Mouse (Mus musculus): ENCODE measurements around the gene Phlpp2. TPM values are rescaled to one million over a fixed set of nuclear protein-coding genes. Genes with fewer than 3 reads are reported as not detected.
A peak's percentile ranks its signal among the peaks of the same experiment; 100 is the strongest.

The Phlpp2 gene
- polyA plus RNA-seq, 1 experiment from 2014 or later = 1.8 TPM

DNA sequence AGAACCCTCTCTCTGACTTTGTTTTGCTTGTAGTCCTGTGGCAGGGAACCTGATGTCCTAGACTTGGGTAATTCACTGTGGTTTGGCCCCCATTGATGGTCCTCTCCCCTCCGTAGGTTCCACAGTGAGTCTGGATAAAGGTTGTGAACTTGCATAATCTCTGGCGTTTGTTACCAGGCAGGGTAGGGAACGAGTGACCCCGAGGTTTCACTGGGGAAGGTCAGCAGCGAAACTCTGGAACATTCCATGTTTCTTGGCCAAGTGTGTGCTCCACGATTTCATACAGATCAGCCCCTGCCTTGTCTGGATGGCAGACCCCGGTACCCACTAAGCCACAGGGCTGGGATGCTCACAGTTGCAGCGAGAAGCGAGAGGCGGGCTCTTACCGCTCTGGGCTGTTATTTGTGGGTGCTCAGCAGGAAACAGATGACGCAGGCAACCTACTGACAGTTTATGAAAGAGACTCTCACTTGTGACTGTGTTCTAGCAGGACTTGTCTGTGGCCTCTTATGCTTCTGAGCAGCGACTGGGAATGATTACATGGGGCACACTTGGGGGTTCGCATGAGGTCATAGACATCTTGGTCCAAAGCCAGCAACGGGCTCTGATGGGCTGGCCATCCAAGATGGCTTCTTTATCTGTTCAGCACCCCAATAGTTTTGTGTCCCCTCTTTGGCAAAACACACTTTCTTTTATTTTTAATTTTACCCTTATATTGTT is 114.2 kb downstream of the Phlpp2 start:
- DNase-seq (ENCODE audit: low spot score) = no peak
- no peak for ATAC-seq (replicated peaks; ENCODE audit: low FRiP score, low read depth)
- Histone ChIP-seq H3K4me1 (replicated peaks; ENCODE audit: insufficient read depth, low read length) (no peaks in the 10 kb centered on the region), H3K9ac (ENCODE audit: low read depth, low read length) (no peak overlapping the region), H3K4me3 (replicated peaks; ENCODE audit: low read depth, low read length) (no peak overlapping the region), H3K9me3 (replicated peaks; ENCODE audit: low read length) (no peaks in the 10 kb centered on the region), H3K27me3 (ENCODE audit: insufficient read depth, low read length) (no peaks in the 10 kb centered on the region), H3K27ac (no peak overlapping the region), H3K4me2 (ENCODE audit: low read length) (no peak overlapping the region), H3K36me3 (ENCODE audit: insufficient read depth, low read length) (no peaks in the 10 kb centered on the region)
- 84% methylated on average over 15 of the region's 15 CpGs for WGBS
- no peak for TF ChIP-seq CTCF (IDR thresholded peaks at IDR 0.05; ENCODE audit: low read depth)

DNA sequence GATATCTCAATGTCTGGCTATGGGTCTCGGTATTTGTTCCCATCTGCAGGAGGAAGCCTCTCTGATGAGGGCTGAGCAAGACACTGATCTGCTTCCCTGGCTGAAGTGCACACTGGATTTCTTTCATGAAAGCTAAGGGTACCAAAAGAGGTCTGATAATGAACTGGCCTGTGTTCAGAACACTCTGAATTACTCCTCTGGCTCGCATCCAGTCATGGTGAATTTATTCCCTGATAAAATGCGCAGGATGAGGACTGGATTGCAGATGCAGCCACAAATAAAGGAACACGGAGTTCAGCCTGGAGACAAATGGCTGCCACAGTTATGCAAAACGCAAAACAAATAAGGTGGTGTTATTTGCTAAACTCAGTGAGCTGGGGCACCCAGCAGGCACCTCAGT is 115.6 kb downstream of the Phlpp2 start:
- DNase-seq (ENCODE audit: low spot score) = no peak

GRCm38 (mm10) chr8:109986384-109986783 is 118.0 kb downstream of the Phlpp2 start:
- Histone ChIP-seq H3K4me3 (replicated peaks; ENCODE audit: low read depth, low read length) (no peak overlapping the region), H3K27me3 (ENCODE audit: insufficient read depth, low read length) (no peaks in the 10 kb centered on the region), H3K27ac (no peak overlapping the region), H3K9me3 (replicated peaks; ENCODE audit: low read length) (no peaks in the 10 kb centered on the region), H3K4me1 (replicated peaks; ENCODE audit: insufficient read depth, low read length) (no peaks in the 10 kb centered on the region), H3K36me3 (ENCODE audit: insufficient read depth, low read length) (no peaks in the 10 kb centered on the region), H3K4me2 (ENCODE audit: low read length) (no peak overlapping the region), H3K9ac (ENCODE audit: low read depth, low read length) (no peak overlapping the region)
- ATAC-seq (replicated peaks; ENCODE audit: low FRiP score, low read depth) (no peak), DNase-seq (ENCODE audit: low spot score) (no peak)
- no peak for TF ChIP-seq CTCF (IDR thresholded peaks at IDR 0.05; ENCODE audit: low read depth)
- 50% methylated on average over 7 of the region's 7 CpGs for WGBS

More for the DNA sequence above, 115.6 kb downstream of the Phlpp2 start:
- 38% methylated on average over 5 of the region's 5 CpGs for WGBS
- Histone ChIP-seq H3K4me3 (replicated peaks; ENCODE audit: low read depth, low read length) (no peak overlapping the region), H3K9me3 (replicated peaks; ENCODE audit: low read length) (no peaks in the 10 kb centered on the region), H3K9ac (ENCODE audit: low read depth, low read length) (no peak overlapping the region), H3K27me3 (ENCODE audit: insufficient read depth, low read length) (no peaks in the 10 kb centered on the region), H3K27ac (no peak overlapping the region), H3K4me2 (ENCODE audit: low read length) (no peak overlapping the region), H3K36me3 (ENCODE audit: insufficient read depth, low read length) (no peaks in the 10 kb centered on the region), H3K4me1 (replicated peaks; ENCODE audit: insufficient read depth, low read length) (no peaks in the 10 kb centered on the region)
- TF ChIP-seq CTCF (IDR thresholded peaks at IDR 0.05; ENCODE audit: low read depth) = no peak
- no peak for ATAC-seq (replicated peaks; ENCODE audit: low FRiP score, low read depth)

- 82% methylated on average over 7 of the region's 7 CpGs for WGBS
- no peak overlapping the region for H3K4me3 ChIP-seq (replicated peaks; ENCODE audit: low read depth, low read length)
- H3K4me2 ChIP-seq (ENCODE audit: low read length) = no peak overlapping the region
- no peak overlapping the region for H3K9ac ChIP-seq (ENCODE audit: low read depth, low read length)
- H3K4me1 ChIP-seq (replicated peaks; ENCODE audit: insufficient read depth, low read length) = no peaks in the 10 kb centered on the region
- H3K9me3 ChIP-seq (replicated peaks; ENCODE audit: low read length) = no peaks in the 10 kb centered on the region
- H3K27me3 ChIP-seq (ENCODE audit: insufficient read depth, low read length) = no peaks in the 10 kb centered on the region
- DNase-seq (ENCODE audit: low spot score) = no peak
- no peak for TF ChIP-seq CTCF (IDR thresholded peaks at IDR 0.05; ENCODE audit: low read depth)
- ATAC-seq (replicated peaks; ENCODE audit: low FRiP score, low read depth) = no peak
- no peaks in the 10 kb centered on the region for H3K36me3 ChIP-seq (ENCODE audit: insufficient read depth, low read length)
- H3K27ac ChIP-seq = no peak overlapping the region
Observed at GRCm38 (mm10) chr8:109987776-109988175, 119.4 kb downstream of the Phlpp2 start.

GRCm38 (mm10) chr8:109989151-109989550 is 120.8 kb downstream of the Phlpp2 start:
- ATAC-seq (replicated peaks; ENCODE audit: low FRiP score, low read depth) (no peak), DNase-seq (ENCODE audit: low spot score) (no peak)
- no peaks in the 10 kb centered on the region for H3K27me3 ChIP-seq (ENCODE audit: insufficient read depth, low read length)
- no peaks in the 10 kb centered on the region for H3K36me3 ChIP-seq (ENCODE audit: insufficient read depth, low read length)
- H3K4me1 ChIP-seq (replicated peaks; ENCODE audit: insufficient read depth, low read length) = no peaks in the 10 kb centered on the region
- no peak overlapping the region for H3K4me3 ChIP-seq (replicated peaks; ENCODE audit: low read depth, low read length)
- H3K4me2 ChIP-seq (ENCODE audit: low read length) = no peak overlapping the region
- 0 out of 2 replicates have a peak, but pooled peaks have one; percentile 3 for TF ChIP-seq CTCF (IDR thresholded peaks at IDR 0.05; ENCODE audit: low read depth)
- H3K27ac ChIP-seq = no peak overlapping the region
- 89% methylated on average over 8 of the region's 8 CpGs for WGBS
- no peak overlapping the region for H3K9ac ChIP-seq (ENCODE audit: low read depth, low read length)
- no peaks in the 10 kb centered on the region for H3K9me3 ChIP-seq (replicated peaks; ENCODE audit: low read length)

GRCm38 (mm10) chr8:109990224-109990623 is 121.9 kb downstream of the Phlpp2 start, which contains the start of gene Tat:
Tat (plus strand) TSS chr8:109990437.
- Histone ChIP-seq H3K4me1 (replicated peaks; ENCODE audit: insufficient read depth, low read length) (no peaks in the 10 kb centered on the region), H3K36me3 (ENCODE audit: insufficient read depth, low read length) (no peaks in the 10 kb centered on the region), H3K4me3 (replicated peaks; ENCODE audit: low read depth, low read length) (no peak within 1 kb of the TSS), H3K9ac (ENCODE audit: low read depth, low read length) (no peak within 1 kb of the TSS), H3K27ac (no peak within 1 kb of the TSS), H3K27me3 (ENCODE audit: insufficient read depth, low read length) (no peaks in the 10 kb centered on the region), H3K4me2 (ENCODE audit: low read length) (no peak within 1 kb of the TSS), H3K9me3 (replicated peaks; ENCODE audit: low read length) (no peaks in the 10 kb centered on the region)
- DNase-seq (ENCODE audit: low spot score) (no peak), ATAC-seq (replicated peaks; ENCODE audit: low FRiP score, low read depth) (no peak)
- no peak for TF ChIP-seq CTCF (IDR thresholded peaks at IDR 0.05; ENCODE audit: low read depth)
- 85% methylated on average over 8 of the region's 8 CpGs for WGBS

Data from kidney, postnatal 0 days (tissue).